Mouse (Mus musculus) neural tube, embryonic 14.5 days (tissue): ENCODE data around the gene Tyw5. TPM values are rescaled to one million over a fixed set of nuclear protein-coding genes. Genes with fewer than 3 reads are reported as not detected.

Experiments
- ATAC-seq: fragments of 200-750 bp; cut with Nextera tagmentation; 2 replicates; pipeline ENCODE4 v1.8.0; 2017; ENCODE audit warnings: low read depth, mild to moderate bottlenecking, moderate TSS enrichment, moderate library complexity
- H3K27ac ChIP-seq: fragments of 300-500 bp; sonication (generic); 2 replicates; pipeline ENCODE4 v1.5.1; 2014; ENCODE audit warnings: low read depth, mild to moderate bottlenecking, control low read depth, low read length, moderate library complexity, mixed read lengths
- H3K27me3 ChIP-seq: fragments of 300-500 bp; sonication (generic); 2 replicates; pipeline ENCODE4 v1.6.1; 2014; ENCODE audit warnings: low read length; ENCODE audit not compliant: control insufficient read depth, insufficient read depth
- H3K36me3 ChIP-seq: fragments of 300-500 bp; sonication (generic); 2 replicates; pipeline ENCODE4 v1.6.1; 2014; ENCODE audit warnings: low read length, mixed read lengths; ENCODE audit not compliant: control insufficient read depth, insufficient read depth
- H3K4me1 ChIP-seq: fragments of 300-500 bp; sonication (generic); 2 replicates; pipeline ENCODE4 v1.6.1; 2014; ENCODE audit warnings: low read length; ENCODE audit not compliant: control insufficient read depth, insufficient read depth
- H3K4me2 ChIP-seq: fragments of 300-500 bp; sonication (generic); 2 replicates; pipeline ENCODE4 v1.6.1; 2014; ENCODE audit warnings: mild to moderate bottlenecking, low read depth, low read length, control low read depth
- H3K4me3 ChIP-seq: fragments of 300-500 bp; sonication (generic); 2 replicates; pipeline ENCODE4 v1.5.1; 2014; ENCODE audit warnings: low read depth, low read length, control low read depth, mixed read lengths
- H3K9ac ChIP-seq: fragments of 300-500 bp; sonication (generic); replicated peaks from 2 replicates; pipeline ENCODE4 v1.6.1; 2014; ENCODE audit warnings: low read depth, mild to moderate bottlenecking, control low read depth, low read length, mixed read lengths
- H3K9me3 ChIP-seq: fragments of 300-500 bp; sonication (generic); 2 replicates; pipeline ENCODE4 v1.6.1; 2016; ENCODE audit warnings: low read length; ENCODE audit not compliant: control insufficient read depth
- WGBS: fragments of 180-500 bp; shearing (Covaris S2); extraction: QIAGEN DNeasy Blood & Tissue Kit; methylation state at CpG from one replicate; pipeline ENCODE4 v1.1.7; 2014; 5-methylcytosine and 5-hydroxymethylcytosine counted together
- polyA plus RNA-seq: library from polyadenylated mRNA; unstranded; fragments of >200 nt; fragmentation: Nextera tagmentation; extraction: Ambion mirVana; gene quantifications from 2 replicates; pipeline ENCODE4 v1.2.1, GENCODE M21; 2014

Gene Tyw5
- polyA plus RNA-seq, result 27.2 and 28.9 TPM in 2 replicates

DNA sequence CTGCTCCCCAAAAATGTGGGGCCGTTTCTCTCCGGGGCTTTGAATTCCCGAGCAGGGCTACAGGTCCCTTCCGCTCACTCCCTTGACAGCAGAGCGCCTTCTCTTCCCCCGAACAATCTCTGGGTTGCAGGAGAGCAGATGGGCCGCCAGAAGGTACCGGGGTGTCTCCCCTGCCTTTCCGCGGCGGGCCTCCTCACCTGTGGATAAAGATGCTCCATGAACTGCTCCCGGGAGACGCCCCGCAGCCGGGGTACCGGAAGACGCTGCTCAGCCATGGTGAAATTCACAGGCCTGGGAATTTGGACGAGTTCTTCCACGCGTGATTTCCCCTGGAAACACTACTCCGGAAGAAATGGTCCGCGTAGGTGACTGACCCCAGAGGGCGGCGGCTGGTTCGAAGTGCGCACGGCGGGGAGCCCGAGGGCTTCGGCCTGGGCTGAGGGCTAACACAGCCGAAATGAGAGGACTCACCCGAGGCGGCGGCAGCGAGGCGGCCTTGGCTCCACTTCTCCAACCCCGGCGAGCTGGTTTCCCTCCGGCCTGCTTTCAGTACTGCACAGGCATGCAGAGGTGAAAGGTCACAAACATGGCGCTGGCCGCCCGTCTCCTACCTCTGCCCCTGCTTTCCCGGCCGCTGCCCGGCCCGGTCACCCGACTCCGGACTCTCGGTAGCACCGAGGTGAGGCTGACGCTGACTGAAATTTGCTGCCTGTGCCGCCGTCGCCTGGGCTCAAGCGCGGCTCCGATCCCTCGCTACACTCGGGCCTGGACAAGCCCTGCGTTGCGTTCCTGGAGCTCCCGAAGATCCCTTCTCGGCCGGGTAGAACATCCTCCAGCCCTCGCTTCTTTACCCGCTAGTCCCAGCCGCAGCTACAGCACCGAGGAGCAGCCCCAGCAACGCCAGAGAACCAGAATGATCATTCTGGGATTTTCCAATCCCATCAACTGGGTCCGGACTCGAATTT lies at the start of gene Tyw5, which contains the start of gene Maip1:
Tyw5 (minus strand) TSS at position 915 of the 965 bp plus-strand sequence.
Maip1 (plus strand) TSS at position 142 of the 965 bp plus-strand sequence.
- Histone ChIP-seq H3K27me3 (no peaks in the 10 kb centered on the region), H3K9me3 (no peaks in the 10 kb centered on the region), H3K4me2 (peak within 1 kb of the TSS; percentile 92), H3K36me3 (no peaks in the 10 kb centered on the region), H3K4me3 (peak within 1 kb of the TSS; percentile 54), H3K9ac (peak within 1 kb of the TSS; percentile 65), H3K27ac (peak within 1 kb of the TSS; percentile 83), H3K4me1 (peaks cover 17% of the 10 kb centered on the region; the same call in 1 of the 2 replicates)
- ATAC-seq, result peak; percentile 95
- WGBS, result under 1% methylated on average over 72 of the region's 72 CpGs

GRCm38 (mm10) chr1:57450241-57450640 lies 43.3 kb upstream of the Tyw5 start:
- no peak overlapping the region for H3K4me3 ChIP-seq
- no peaks in the 10 kb centered on the region for H3K36me3 ChIP-seq
- no peaks in the 10 kb centered on the region for H3K4me1 ChIP-seq
- no peak for ATAC-seq
- H3K27me3 ChIP-seq, result no peaks in the 10 kb centered on the region
- no peak overlapping the region for H3K27ac ChIP-seq
- no peak overlapping the region for H3K9ac ChIP-seq
- H3K4me2 ChIP-seq, result no peak overlapping the region
- WGBS, result 100% methylated on average over 1 of the region's 1 CpGs
- H3K9me3 ChIP-seq, result no peaks in the 10 kb centered on the region

DNA sequence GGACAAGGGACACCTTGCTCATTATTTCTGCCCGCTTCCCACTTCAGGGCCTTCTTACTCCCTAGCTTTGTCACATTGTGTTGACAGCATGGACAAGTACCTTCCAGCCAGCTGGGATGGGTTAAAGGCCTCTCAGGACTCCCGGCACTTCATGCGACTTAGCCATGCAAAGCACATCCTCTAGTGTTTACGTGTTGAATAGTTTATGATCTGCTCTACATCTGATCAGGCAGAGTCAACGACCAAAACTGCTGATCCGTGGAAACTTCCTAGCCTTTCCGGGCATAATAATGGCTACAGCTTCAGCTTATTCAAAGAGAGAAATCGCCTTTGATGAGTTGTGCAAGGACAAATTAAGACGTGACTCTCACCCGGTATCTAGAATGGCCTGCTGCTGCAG lies 38.8 kb upstream of the Tyw5 start:
- no peak for ATAC-seq
- no peak overlapping the region for H3K9ac ChIP-seq
- no peak overlapping the region for H3K27ac ChIP-seq
- no peak overlapping the region for H3K4me2 ChIP-seq
- no peaks in the 10 kb centered on the region for H3K27me3 ChIP-seq
- no peaks in the 10 kb centered on the region for H3K9me3 ChIP-seq
- H3K4me1 ChIP-seq, result no peaks in the 10 kb centered on the region
- WGBS, result 62% methylated on average over 10 of the region's 10 CpGs
- no peak overlapping the region for H3K4me3 ChIP-seq
- no peaks in the 10 kb centered on the region for H3K36me3 ChIP-seq

- H3K27ac ChIP-seq, result no peak overlapping the region
- H3K4me2 ChIP-seq, result no peak overlapping the region
- no peaks in the 10 kb centered on the region for H3K4me1 ChIP-seq
- no peaks in the 10 kb centered on the region for H3K36me3 ChIP-seq
- no peak overlapping the region for H3K4me3 ChIP-seq
- no peak for ATAC-seq
- 70% methylated on average over 4 of the region's 4 CpGs for WGBS
- no peak overlapping the region for H3K9ac ChIP-seq
- no peaks in the 10 kb centered on the region for H3K9me3 ChIP-seq
- no peaks in the 10 kb centered on the region for H3K27me3 ChIP-seq
Observed at GRCm38 (mm10) chr1:57440771-57441170, 33.9 kb upstream of the Tyw5 start.

DNA sequence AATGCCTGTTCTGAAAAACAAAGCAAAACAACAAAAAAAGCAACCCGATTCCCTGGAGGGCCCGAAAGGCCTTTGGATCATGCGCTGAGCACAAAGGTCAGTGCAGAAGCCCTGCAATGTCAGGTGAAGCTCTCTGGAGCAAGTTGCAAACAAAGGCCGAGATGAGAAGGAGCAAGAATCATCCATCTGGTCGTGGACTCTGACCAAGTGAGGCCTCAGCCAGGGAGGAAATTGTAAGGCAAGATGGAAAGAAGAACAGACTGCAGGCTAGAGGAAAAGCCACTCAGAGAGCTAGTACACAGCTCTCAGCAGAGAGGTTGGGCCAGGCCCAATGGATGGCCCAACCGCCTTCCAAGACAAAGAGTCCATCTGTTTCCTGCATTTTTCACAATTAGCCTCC lies 32.1 kb upstream of the Tyw5 start:
- H3K36me3 ChIP-seq, result no peaks in the 10 kb centered on the region
- no peak overlapping the region for H3K9ac ChIP-seq
- no peak for ATAC-seq
- no peak overlapping the region for H3K4me2 ChIP-seq
- no peak overlapping the region for H3K27ac ChIP-seq
- no peak overlapping the region for H3K4me3 ChIP-seq
- no peaks in the 10 kb centered on the region for H3K27me3 ChIP-seq
- 85% methylated on average over 6 of the region's 6 CpGs for WGBS
- no peaks in the 10 kb centered on the region for H3K4me1 ChIP-seq
- H3K9me3 ChIP-seq, result no peaks in the 10 kb centered on the region

DNA sequence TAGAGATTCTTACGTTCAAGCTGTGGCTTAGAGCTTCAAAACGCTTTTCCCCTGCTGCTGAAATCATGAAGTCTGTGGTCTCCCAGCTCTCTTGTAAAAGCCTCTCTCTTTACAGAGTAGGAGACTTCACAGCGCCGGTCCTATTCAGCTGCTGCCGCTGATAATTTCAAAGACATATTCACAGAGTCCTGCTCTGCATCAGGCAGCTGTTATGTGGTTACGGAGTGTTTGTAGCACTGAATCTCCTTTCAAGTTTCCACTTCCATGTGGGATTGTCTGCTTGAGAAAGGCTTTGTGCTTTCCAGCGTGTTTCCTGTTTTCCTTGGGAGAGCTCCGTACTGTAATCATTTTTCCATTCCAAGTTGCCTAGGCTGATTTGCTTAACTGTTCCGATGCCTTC lies 30.1 kb upstream of the Tyw5 start:
- H3K4me1 ChIP-seq, result no peaks in the 10 kb centered on the region
- H3K9ac ChIP-seq, result no peak overlapping the region
- peak; percentile 75; the same call in 1 of the 2 replicates for ATAC-seq
- peak overlapping the region; percentile 48; the same call in 1 of the 2 replicates for H3K27ac ChIP-seq
- peak overlapping the region; percentile 32; the same call in 1 of the 2 replicates for H3K4me2 ChIP-seq
- H3K27me3 ChIP-seq, result no peaks in the 10 kb centered on the region
- H3K36me3 ChIP-seq, result no peaks in the 10 kb centered on the region
- H3K9me3 ChIP-seq, result no peaks in the 10 kb centered on the region
- WGBS, result 43% methylated on average over 9 of the region's 9 CpGs
- H3K4me3 ChIP-seq, result no peak overlapping the region

DNA sequence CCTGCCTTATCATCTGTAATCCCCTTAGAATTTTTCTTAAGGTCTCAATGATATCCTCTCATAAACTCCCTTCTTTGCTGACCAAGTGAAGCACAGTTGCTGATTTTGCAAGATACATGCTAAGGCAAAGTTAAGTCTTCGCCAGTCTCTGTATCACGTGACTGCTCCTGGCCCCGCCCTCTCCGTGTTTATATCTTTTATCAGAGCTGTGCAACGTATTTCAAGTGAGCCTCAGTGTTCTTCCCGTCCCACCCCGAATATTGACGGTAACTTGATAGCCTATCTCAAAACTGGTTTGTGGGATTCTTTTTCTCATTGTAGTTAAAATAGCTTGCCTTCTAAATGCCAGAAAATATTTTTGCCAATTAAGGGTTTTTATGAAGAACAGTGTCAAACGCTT lies 29.5 kb upstream of the Tyw5 start:
- H3K4me1 ChIP-seq, result no peaks in the 10 kb centered on the region
- ATAC-seq, result no peak
- no peak overlapping the region for H3K4me3 ChIP-seq
- H3K36me3 ChIP-seq, result no peaks in the 10 kb centered on the region
- no peaks in the 10 kb centered on the region for H3K27me3 ChIP-seq
- no peak overlapping the region for H3K27ac ChIP-seq
- no peaks in the 10 kb centered on the region for H3K9me3 ChIP-seq
- H3K4me2 ChIP-seq, result peak overlapping the region; percentile 32; the same call in 1 of the 2 replicates
- H3K9ac ChIP-seq, result no peak overlapping the region
- 76% methylated on average over 9 of the region's 9 CpGs for WGBS

DNA sequence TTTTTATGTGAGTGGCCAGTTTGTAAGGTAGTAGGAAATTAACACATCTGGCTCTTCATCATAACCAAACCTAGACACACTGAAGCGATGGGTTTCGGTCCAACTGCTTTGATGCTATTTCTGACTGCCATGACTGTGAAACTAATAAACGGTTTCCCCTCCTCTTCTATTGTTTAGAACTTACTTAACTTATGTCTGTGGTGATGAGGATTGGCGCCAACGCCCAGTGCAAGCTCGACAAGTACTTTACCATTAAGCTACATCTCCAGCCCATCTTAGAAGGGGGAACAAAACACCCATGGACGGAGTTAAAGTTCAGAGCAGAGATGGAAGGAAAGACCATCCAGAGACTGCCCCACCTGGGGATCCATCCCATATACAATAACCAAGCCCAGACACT lies 26.2 kb upstream of the Tyw5 start:
- Histone ChIP-seq H3K9ac (no peak overlapping the region), H3K4me3 (no peak overlapping the region), H3K9me3 (no peaks in the 10 kb centered on the region), H3K27ac (no peak overlapping the region), H3K27me3 (no peaks in the 10 kb centered on the region), H3K36me3 (no peaks in the 10 kb centered on the region), H3K4me1 (peaks cover 11% of the 10 kb centered on the region; the same call in 1 of the 2 replicates), H3K4me2 (no peak overlapping the region)
- ATAC-seq, result no peak
- WGBS, result 91% methylated on average over 7 of the region's 7 CpGs
